Mouse (Mus musculus) embryonic fibroblast, embryonic 13.5 days (primary cell): ENCODE measurements around the gene Sco2.

Experiments used
- CTCF ChIP-seq: IDR thresholded peaks from 2 replicates; pipeline ENCODE4 v1.5.1; 2011; ENCODE audit warnings: mild to moderate bottlenecking, control low read depth, low read length, moderate library complexity, borderline replicate concordance; ENCODE audit not compliant: insufficient read depth
- POLR2A ChIP-seq: IDR thresholded peaks from 2 replicates; pipeline ENCODE4 v1.6.1; 2011; ENCODE audit warnings: low read depth, mild to moderate bottlenecking, control low read depth, low read length, moderate library complexity

DNA sequence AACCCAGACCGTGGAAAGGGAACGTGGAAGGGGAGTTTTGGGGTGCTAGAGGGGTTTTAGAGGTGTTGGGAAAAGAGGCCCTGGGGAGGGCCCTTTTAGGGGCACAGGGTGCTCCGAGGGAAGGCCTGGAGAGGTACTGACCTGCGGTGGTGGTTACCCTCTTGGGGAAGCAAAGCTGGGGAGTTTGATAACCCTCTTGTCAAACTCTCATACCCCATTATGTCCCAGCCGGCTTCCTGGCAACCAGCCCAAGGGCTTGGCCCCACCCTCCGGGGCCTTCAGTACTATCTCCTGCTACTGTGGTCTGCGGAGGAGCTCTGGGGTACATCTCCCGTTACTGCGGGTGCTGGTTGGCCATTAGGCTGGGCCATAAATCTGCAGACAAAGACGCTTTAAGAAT, 5.8 kb upstream of the Sco2 start:
- no peak for TF ChIP-seq CTCF
- no peak for TF ChIP-seq POLR2A
